Mouse (Mus musculus) stomach, embryonic 14.5 days (tissue): ENCODE measurements around the gene Fbxl17. TPM values are rescaled to one million over a fixed set of nuclear protein-coding genes. Genes with fewer than 3 reads are reported as not detected.

ENCODE experiments used
- ATAC-seq: fragments of 200-750 bp; cut with Nextera tagmentation; 2 replicates; pipeline ENCODE4 v1.8.0; 2017; ENCODE audit warnings: low read depth, moderate TSS enrichment; ENCODE audit not compliant: insufficient number of reproducible peaks, insufficient read depth, low FRiP score
- H3K27ac ChIP-seq: fragments of 300-500 bp; sonication (generic); 2 replicates; pipeline ENCODE4 v1.5.1; 2014; ENCODE audit warnings: mild to moderate bottlenecking, low read length, moderate library complexity, mixed read lengths
- H3K27me3 ChIP-seq: fragments of 300-500 bp; sonication (generic); 2 replicates; pipeline ENCODE4 v1.6.1; 2014; ENCODE audit warnings: low read length, control low read depth, mixed read lengths; ENCODE audit not compliant: control insufficient read depth, insufficient read depth
- H3K36me3 ChIP-seq: fragments of 300-500 bp; sonication (generic); 2 replicates; pipeline ENCODE4 v1.6.1; 2014; ENCODE audit warnings: mild to moderate bottlenecking, control low read depth, low read length, moderate library complexity, mixed read lengths; ENCODE audit not compliant: control insufficient read depth, insufficient read depth
- H3K4me1 ChIP-seq: fragments of 300-500 bp; sonication (generic); 2 replicates; pipeline ENCODE4 v1.6.1; 2014; ENCODE audit warnings: low read length, control low read depth, mixed read lengths; ENCODE audit not compliant: control insufficient read depth, insufficient read depth
- H3K4me2 ChIP-seq: fragments of 300-500 bp; sonication (generic); replicated peaks from 2 replicates; pipeline ENCODE4 v1.6.1; 2014; ENCODE audit warnings: low read depth, low read length, control low read depth
- H3K4me3 ChIP-seq: fragments of 300-500 bp; sonication (generic); 2 replicates; pipeline ENCODE4 v1.5.1; 2014; ENCODE audit warnings: low read depth, low read length, control low read depth
- H3K9ac ChIP-seq: fragments of 300-500 bp; sonication (generic); replicated peaks from 2 replicates; pipeline ENCODE4 v1.6.1; 2014; ENCODE audit warnings: low read depth, mild to moderate bottlenecking, control low read depth, low read length, moderate library complexity, mixed read lengths
- H3K9me3 ChIP-seq: fragments of 300-500 bp; sonication (generic); 2 replicates; pipeline ENCODE4 v1.6.1; 2016; ENCODE audit warnings: low read depth, low read length, control low read depth; ENCODE audit not compliant: control insufficient read depth
- WGBS: fragments of 180-500 bp; shearing (Covaris S2); extraction: QIAGEN DNeasy Blood & Tissue Kit; methylation state at CpG from one replicate; pipeline ENCODE4 v1.1.7; 2014; 5-methylcytosine and 5-hydroxymethylcytosine counted together
- polyA plus RNA-seq: library from polyadenylated mRNA; unstranded; fragments of >200 nt; fragmentation: Nextera tagmentation; extraction: Ambion mirVana; gene quantifications from 2 replicates; pipeline ENCODE4 v1.2.1, GENCODE M21; 2014

Gene Fbxl17
- polyA plus RNA-seq, 1 experiment from 2014 or later, result 7.5 TPM

- ATAC-seq, result peak; percentile 81
- H3K36me3 ChIP-seq, result no peaks in the 10 kb centered on the region
- WGBS, result under 1% methylated on average over 58 of the region's 78 CpGs
- H3K27me3 ChIP-seq, result no peaks in the 10 kb centered on the region
- H3K27ac ChIP-seq, result peak overlapping the region; percentile 98
- peak overlapping the region; percentile 98 for H3K9ac ChIP-seq
- peak overlapping the region; percentile 74 for H3K4me2 ChIP-seq
- H3K9me3 ChIP-seq, result no peaks in the 10 kb centered on the region
- peak overlapping the region; percentile 90 for H3K4me3 ChIP-seq
- peaks cover 21% of the 10 kb centered on the region for H3K4me1 ChIP-seq
These were observed 478 bp upstream of the Fbxl17 start for GRCm38 (mm10) chr17:63500156-63500834.

GRCm38 (mm10) chr17:63498717-63499635 is 841 bp downstream of the Fbxl17 start:
- Histone ChIP-seq H3K4me3 (peak overlapping the region; percentile 90), H3K27ac (peak overlapping the region; percentile 98), H3K9ac (peak overlapping the region; percentile 98), H3K36me3 (no peaks in the 10 kb centered on the region), H3K4me1 (peaks cover 22% of the 10 kb centered on the region), H3K4me2 (peak overlapping the region; percentile 74), H3K27me3 (no peaks in the 10 kb centered on the region), H3K9me3 (no peaks in the 10 kb centered on the region)
- under 1% methylated on average over 56 of the region's 90 CpGs for WGBS
- peak; percentile 53 for ATAC-seq

- H3K4me2 ChIP-seq, result peak overlapping the region; percentile 74
- peaks cover 24% of the 10 kb centered on the region for H3K4me1 ChIP-seq
- no peaks in the 10 kb centered on the region for H3K9me3 ChIP-seq
- peak overlapping the region; percentile 98; the same call in 1 of the 2 replicates for H3K9ac ChIP-seq
- H3K27ac ChIP-seq, result peak overlapping the region; percentile 45; the same call in 1 of the 2 replicates
- ATAC-seq, result no peak
- no peaks in the 10 kb centered on the region for H3K27me3 ChIP-seq
- 14% methylated on average over 6 of the region's 6 CpGs for whole genome bisulfite sequencing
- H3K4me3 ChIP-seq, result peak overlapping the region; percentile 90
- no peaks in the 10 kb centered on the region for H3K36me3 ChIP-seq
These were observed 1.6 kb downstream of the Fbxl17 start for GRCm38 (mm10) chr17:63498182-63498716.

- Histone ChIP-seq H3K4me2 (peak overlapping the region; percentile 74), H3K4me1 (peaks cover 24% of the 10 kb centered on the region), H3K9ac (no peak overlapping the region), H3K27ac (no peak overlapping the region), H3K9me3 (no peaks in the 10 kb centered on the region), H3K27me3 (no peaks in the 10 kb centered on the region), H3K36me3 (no peaks in the 10 kb centered on the region), H3K4me3 (no peak overlapping the region; the same call in 1 of the 2 replicates)
- ATAC-seq, result no peak
- WGBS, result 80% methylated on average over 6 of the region's 6 CpGs
These were observed 2.5 kb downstream of the Fbxl17 start for GRCm38 (mm10) chr17:63497206-63497731.

- Histone ChIP-seq H3K9me3 (no peaks in the 10 kb centered on the region), H3K4me2 (no peak overlapping the region), H3K36me3 (no peaks in the 10 kb centered on the region), H3K27ac (no peak overlapping the region), H3K4me1 (peaks cover 24% of the 10 kb centered on the region), H3K4me3 (no peak overlapping the region), H3K9ac (no peak overlapping the region), H3K27me3 (no peaks in the 10 kb centered on the region)
- no peak for ATAC-seq
- 53% methylated on average over 5 of the region's 5 CpGs for whole genome bisulfite sequencing
These were observed 3.7 kb downstream of the Fbxl17 start for GRCm38 (mm10) chr17:63496153-63496552.

GRCm38 (mm10) chr17:63493876-63494580 is 5.8 kb downstream of the Fbxl17 start:
- H3K27me3 ChIP-seq, result no peaks in the 10 kb centered on the region
- H3K4me1 ChIP-seq, result peaks cover 24% of the 10 kb centered on the region
- WGBS, result 64% methylated on average over 7 of the region's 7 CpGs
- H3K27ac ChIP-seq, result no peak overlapping the region
- no peak for ATAC-seq
- H3K4me2 ChIP-seq, result no peak overlapping the region
- no peak overlapping the region for H3K4me3 ChIP-seq
- H3K9ac ChIP-seq, result no peak overlapping the region
- peaks cover 4% of the 10 kb centered on the region; the same call in 1 of the 2 replicates for H3K36me3 ChIP-seq
- H3K9me3 ChIP-seq, result no peaks in the 10 kb centered on the region

GRCm38 (mm10) chr17:63493274-63493673 is 6.5 kb downstream of the Fbxl17 start:
- Histone ChIP-seq H3K4me3 (no peak overlapping the region), H3K27me3 (no peaks in the 10 kb centered on the region), H3K9me3 (no peaks in the 10 kb centered on the region), H3K27ac (no peak overlapping the region; the same call in 1 of the 2 replicates), H3K9ac (no peak overlapping the region), H3K36me3 (peaks cover 5% of the 10 kb centered on the region; the same call in 1 of the 2 replicates), H3K4me2 (no peak overlapping the region), H3K4me1 (peaks cover 20% of the 10 kb centered on the region)
- ATAC-seq, result no peak; the same call in 1 of the 2 replicates
- 34% methylated on average over 5 of the region's 5 CpGs for WGBS
